Mouse (Mus musculus) ES-Bruce4 (cell line): ENCODE data around the gene Itpkc.

Experiments
- CTCF ChIP-seq: IDR thresholded peaks from one replicate; pipeline ENCODE4 v1.8.1; 2011; ENCODE audit warnings: low read depth, low read length
- EP300 ChIP-seq: IDR thresholded peaks from 2 replicates; pipeline ENCODE4 v1.6.1; 2011; ENCODE audit warnings: low read depth, low read length; ENCODE audit not compliant: insufficient read depth

- TF ChIP-seq CTCF = no peak
- no peak for TF ChIP-seq EP300
Observed at GRCm38 (mm10) chr7:27222538-27222937, 5.9 kb downstream of the Itpkc start.
